Mouse (Mus musculus) right cerebral cortex, adult 2 months (tissue): ENCODE data around the gene Atp2a3.
A peak's percentile ranks its signal among the peaks of the same experiment; 100 is the strongest.

Experiments used
- DNase-seq, 2 experiments: peaks; one replicate each; pipeline ENCODE4 v3.0.0; 2021 to 2022; ENCODE audit warnings: low spot score in 2 of 2

The Atp2a3 gene

DNA sequence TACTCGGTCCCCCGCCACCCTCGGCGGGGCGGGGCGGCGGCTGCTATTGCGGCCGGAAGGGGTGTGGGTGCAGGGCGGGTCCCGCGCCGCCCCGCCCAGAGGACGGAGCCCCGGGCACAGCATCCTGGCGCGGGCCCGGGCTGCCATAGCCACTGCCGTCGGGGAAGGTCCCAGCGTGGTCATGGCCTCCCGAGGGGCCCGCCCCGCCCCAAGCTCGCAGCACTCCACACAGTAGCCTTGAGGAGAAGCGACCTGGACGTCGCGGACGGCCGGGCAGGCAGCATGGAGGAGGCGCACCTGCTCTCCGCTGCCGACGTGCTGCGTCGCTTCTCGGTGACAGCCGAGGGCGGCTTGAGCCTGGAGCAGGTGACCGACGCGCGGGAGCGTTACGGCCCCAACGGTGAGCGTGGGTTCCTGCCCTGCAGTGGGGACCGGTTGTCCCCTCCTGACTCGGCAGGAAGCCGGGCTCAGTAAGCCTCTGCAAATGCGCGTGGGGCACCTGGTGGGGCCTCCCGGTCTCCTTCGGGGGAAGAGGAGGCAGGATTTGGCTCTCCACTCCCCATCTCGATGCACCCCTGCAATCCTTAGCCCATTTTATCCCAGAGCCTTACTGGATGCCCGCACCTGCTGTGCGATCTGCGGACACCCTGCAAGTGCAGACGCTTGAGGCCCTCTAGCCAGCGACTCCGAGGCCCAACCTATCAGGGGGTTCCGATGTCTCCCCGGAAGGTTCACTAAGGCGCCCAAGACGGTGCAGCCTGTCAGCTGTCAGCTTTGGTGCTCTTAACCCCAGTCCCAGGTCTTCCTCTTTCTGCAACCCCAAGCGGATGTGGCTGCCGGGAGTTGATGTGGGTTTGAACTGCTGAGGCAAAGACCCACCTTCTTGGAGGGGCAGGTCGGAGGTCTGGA is at the start of gene Atp2a3:
Gene Atp2a3, plus strand, starts transcription at position 98 of the 909 bp plus-strand sequence.
- DNase-seq = no peak

DNA sequence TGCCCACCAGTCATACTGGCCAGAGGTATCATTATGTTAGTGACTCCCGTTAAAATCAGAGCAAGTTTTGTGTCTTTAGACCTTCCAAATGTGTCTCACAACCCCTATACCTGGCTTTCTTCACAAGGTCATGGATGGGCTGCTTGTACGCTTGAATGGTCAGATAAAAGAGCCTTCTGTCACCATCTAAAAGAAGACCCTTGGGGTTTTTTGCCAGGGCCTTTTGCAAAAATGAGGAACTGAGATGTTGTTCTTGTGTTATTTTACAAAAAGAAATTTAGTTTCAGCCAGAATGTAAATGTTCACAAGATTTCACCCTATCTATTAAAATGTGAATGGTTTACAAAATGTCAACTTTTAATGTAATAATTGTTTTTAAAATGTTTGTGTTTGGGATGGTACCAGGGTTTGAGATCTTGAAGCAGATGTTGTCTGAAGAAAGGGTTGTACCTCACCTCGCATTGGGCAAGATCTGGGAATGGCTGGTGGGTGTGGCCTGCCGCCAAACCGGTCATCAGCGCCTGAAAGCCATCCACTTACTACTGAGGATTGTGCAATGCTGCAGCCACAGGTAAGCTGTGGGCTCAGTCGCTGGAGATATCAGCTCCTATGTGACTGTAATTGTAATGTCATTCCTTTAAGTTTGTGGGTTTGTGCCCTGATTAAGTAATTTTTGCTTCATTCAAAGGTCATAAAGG is 43.5 kb upstream of the Atp2a3 start:
- DNase-seq = no peak

DNA sequence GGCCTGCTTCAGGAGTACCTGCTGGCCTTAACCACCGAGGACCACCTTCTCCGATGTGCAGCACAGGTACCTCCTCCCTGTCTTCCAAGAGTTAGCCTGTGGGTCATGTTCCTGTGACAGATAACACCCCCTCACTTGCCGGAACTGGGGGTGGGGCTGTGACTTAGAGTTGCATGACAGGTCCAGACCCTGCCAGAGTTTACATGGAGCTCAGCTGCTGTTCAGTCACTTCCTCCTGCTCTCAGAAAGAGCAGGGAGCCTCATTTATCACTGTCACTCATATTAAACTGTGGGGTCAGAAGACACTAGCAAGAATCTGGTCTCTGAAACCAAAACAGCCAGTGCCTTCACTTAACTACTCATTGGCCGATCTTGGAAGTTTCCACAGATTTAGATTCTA is 37.9 kb upstream of the Atp2a3 start:
- no peak for DNase-seq

DNA sequence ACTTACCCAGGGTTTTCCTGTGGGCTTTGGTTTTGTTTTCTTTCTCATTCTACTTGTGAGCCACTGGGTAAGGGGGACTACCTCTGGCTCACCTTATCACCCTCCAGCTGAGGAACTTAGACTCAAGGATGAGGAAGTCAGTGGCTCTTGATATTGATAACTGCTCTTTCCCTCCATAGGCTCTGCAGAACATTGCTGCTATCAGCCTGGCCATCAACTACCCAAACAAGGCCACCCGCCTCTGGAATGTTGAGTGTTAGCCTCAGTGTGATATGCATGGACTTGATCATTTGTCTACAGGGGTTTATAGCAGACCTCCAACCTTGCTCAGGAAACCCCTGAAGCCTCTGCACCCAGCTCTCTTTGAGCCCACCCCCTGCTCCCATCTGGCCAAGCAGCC is 36.5 kb upstream of the Atp2a3 start:
- no peak for DNase-seq

DNA sequence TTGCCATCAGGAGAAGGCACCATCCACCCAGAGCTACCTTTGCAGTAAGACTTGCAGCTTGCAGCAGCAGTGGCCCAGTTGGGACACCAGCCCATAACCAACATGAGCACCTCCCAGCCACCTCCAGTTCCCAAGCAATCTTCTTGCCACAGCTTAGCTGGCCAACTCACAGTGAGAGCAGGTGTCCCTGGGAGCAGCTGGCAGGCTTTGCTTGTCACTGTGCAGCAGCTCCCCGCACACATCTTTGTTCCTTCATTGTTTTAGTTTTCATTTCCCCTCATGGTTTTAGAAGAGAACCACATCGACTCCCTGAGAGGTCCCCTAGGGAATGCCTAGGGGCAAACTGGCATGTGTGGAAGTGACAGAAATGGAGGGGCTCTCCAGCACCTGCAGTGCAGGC is 35.9 kb upstream of the Atp2a3 start:
- DNase-seq = no peak

DNA sequence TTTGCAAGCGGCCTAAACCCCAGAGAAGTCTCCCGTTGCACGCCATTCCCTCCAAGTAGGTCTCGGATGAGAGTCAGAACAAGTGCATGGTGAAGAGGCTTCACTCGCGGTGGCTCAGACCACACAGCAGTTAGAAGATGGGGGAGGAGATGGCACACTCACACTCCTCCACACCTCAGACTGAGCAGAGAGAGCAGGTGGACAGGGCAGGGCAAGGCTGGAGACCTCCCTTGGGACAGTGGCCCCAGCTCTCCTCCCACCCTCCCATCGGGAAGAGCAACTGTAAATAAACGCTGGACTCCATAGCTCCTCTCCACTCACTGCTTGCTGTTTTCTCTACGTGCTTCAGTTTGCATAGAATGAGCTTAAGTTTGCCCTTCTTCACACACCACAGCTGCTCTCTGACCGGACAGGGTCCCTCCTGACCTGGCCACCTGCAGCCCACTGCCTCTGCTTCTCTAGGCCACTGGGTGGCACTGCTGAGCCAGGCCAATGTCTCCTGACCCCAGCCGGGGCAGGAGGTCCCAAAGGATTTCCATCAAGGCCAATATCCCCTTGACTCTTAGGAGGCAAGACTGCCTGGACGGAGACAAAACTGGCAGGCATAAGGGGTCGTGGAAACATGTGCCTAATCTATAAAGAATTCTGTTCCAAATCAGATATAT is 34.6 kb upstream of the Atp2a3 start:
- DNase-seq = peak; percentile 37 to 56

DNA sequence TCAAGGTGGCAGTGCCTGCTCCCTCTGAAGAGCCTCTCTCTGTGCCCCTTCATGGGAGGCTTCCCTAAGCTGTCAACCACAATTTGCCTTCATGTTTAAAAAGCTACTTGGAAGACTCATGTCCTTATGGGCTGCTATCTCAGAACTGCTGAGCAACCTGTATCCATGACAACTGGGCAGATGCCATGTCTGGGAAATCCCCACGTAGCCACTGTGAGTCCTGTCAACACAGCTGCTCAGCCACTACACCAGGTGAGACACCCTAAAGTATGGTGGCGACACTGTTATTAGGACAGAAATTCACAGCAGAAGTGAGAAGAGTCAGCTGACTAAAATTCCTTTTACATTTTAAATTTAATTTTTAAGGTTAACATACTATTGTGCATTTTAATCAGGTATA is 32.5 kb upstream of the Atp2a3 start:
- DNase-seq = peak in 1 of 2 experiments; percentile 47

DNA sequence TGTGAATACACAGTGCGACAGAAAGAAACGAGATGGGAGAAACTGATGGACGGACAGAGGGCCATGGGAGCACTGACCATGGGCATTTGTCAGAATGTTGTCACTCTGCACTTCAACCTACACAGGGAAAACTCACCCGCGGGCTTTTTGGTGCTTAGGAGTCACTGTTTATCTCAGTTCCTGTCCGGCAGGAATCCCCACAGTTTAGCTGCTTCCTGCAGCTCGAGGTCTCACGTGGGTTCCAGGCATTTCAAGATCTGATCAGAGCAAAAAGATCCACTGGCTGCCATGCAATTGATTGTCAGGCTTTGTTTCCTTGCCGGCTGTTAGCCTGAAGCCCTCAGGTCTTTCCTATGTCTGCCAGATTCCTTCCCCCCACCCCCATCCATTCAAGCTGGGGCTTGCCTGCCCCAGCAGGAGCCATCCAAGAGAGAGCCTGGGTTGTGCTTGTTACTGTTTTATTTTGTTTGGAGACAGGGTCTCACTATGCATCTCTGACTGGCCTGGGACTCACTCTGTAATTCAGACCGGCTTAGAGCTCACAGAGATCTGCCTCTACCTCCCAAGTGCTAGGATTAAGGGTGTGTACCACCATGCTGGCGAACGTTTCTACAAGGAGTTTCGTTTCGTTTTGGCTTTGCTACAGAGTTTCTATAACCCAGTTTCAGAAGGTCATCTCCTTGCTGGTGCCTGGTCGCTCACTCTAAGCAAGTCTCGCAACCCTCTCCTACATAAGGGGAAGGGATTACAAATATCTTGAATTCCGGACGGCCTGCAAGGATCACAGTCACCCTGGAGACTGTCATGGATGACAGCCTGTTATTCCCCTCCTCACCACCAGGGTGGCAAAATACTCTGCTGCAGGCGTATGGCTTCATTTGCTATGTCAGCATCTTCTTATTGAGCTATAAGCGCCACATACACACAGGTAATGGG is 20.5 kb upstream of the Atp2a3 start:
- DNase-seq = peak in 1 of 2 experiments; percentile 31

DNA sequence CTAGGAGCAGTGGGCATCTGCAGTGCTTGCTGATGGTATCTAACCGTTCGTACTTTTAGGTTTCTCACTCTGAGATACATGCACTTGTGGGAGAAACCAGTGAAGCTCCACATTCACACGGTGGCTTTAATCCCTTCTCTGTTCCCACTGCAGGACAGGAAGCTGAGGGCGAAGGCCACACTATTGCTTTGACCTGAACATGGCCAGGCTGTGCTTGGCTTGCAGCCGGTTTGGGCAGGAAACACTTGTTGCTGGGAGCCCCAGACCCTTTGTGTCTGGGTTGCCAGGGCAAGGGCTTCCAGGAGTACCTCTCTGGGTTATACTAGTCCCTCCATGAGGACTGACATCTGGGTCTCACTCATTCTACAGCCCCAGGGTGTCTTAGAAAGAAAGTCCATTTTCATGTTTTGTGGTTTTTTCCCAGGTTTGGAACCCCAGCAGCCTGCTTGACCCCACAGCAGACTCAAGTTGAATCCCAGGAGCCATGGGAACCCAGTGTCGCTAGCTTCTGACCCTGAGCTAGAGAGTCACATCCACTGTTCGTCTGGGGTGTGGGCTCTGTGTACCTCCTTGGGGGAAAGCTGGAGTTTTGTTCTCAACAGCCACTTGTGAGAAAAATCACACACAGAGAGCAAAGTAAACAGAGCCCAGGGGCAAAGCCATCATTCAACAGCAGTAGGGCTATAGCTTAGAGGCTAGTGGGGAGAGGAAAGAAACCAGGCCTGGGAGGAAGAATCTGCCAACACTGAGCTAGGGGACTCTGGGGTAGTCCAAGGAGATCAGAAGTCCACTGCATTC is 15.8 kb upstream of the Atp2a3 start:
- no peak for DNase-seq

DNA sequence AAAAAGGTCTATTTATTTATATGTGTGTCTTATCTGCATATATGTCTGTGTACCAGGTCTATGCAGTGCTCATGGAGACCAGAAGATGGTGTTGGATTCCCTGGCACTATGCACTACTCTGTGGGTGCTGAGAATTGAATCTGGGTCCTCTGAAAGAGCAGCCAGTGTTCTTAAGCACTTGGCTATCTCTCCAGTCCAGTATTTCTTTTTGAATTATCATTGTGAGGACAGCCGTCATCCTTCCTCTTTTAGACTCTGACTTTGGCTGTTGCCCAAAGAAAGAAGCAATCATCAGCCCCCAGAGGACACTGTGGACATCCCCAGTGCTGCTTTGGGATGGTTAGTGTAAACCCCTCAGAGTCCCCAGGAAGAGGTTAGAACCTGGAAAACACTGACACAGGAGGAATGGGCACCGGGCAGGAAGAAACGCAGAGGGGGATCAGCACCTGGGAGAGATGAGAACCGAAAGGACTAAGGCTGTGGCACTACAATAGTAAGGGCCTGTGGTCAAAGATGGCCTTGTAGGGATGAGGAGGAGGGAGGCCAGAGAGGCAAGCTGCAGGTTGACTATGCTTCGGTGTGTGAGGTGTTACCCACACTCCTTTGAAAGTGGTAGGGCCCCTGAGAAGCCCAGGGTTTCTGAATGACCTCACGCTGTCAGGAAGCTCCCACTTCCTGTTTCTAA is 15.0 kb upstream of the Atp2a3 start:
- DNase-seq = no peak

DNA sequence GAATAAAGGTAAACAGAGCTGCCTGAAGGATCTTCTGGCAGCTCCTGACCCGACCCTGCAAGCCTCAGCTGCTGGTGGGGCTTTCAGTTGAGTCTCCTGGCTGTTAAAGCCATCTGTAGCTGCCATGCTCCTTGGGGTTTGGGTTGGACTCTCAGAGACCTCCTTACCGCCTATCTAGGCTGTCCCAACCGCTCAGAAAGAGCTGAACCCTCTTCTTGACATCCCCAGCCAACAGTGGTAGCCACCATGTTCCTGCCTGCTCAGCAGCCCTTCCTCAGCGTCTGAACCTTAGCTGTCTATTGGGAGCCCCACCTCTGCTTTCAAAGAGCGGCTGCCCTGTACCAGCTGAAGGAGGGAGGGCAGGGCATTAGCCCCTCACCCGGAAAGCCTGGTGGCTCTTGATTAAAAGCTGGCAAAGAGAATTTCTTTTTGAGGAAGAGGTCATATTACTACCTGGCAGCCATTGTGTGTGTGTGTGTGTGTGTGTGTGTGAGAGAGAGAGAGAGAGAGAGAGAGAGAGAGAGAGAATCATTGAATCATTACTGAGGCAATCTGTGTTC is 14.3 kb upstream of the Atp2a3 start:
- no peak for DNase-seq

DNA sequence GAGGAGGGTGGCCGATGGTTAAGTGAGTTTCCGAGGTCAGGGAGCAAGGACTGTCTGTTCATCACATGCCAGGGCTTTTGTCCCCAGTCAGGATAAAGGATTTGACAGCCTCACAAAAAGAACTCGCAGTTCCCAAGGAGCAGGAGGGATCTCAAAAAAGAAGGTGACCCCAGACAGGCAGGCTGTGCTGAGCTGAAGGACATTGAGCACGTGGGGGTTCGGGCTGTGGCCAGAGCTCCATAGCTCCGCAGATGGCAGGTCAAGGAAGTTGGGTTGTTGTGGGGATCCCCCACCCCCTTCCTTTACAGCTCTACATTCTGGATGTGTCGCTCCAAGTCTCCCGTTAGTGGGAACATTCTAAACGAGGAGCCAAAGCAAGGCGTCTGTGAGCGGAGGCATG is 13.1 kb upstream of the Atp2a3 start:
- no peak for DNase-seq

DNA sequence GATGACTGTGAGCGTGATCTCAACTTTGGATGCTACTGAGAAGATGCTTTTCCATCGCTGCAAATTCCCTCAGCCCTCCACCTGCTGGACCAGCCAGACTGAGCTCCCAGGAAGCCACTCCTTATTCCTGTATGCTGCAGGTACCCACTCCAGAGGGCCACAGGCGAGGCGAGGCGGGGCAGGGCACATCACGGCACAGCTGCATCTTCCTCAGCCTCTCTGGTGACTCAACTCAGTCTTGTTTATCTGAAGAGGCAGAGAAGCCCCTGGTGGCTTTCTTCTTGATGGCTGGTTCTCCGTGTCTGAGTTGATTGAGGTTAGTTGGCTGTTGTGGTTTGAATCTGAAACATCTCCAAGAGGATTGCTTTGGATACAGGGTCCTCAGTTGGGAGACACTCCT is 12.7 kb upstream of the Atp2a3 start:
- no peak for DNase-seq

DNA sequence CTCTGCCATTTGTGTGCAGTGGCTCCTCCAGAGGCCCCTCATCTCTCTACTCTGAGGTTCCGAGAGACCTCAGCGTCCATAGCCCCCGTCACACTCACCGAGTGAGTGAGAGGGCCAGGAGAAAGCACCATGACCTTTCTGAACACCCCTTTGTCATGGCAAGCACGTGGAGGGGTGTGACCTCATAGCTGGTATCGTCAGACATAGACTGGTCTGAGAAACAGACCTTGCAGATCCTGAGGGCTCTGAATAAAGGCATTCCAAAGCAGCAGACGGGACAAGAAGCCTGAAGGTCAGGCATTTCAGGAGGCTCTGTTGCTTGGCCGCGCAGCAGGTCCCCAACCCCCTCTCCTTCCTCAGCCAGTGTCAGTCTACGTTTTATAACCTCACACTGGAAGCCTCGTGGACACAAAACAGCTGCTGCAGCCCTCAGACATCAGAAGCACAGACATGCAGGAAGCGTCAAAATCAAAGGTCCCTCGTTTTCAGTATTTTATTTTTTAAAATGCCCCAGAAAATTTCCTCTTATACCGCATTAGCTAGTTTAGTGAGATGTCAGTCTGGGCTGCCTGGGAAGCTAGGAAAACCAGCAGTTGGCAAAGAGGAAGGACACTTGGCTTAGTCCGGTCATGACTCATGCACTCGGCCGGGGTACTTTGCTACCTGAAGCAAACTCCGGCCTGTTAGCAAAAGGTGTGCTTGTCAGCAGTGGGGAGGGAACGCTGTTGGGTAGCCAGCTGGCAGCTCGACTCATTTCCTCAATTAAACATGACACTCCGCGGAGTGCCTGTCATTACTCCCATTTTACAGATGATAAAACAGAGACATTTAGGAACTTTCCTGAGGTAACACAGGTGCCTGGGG is 9.6 kb upstream of the Atp2a3 start:
- no peak for DNase-seq

DNA sequence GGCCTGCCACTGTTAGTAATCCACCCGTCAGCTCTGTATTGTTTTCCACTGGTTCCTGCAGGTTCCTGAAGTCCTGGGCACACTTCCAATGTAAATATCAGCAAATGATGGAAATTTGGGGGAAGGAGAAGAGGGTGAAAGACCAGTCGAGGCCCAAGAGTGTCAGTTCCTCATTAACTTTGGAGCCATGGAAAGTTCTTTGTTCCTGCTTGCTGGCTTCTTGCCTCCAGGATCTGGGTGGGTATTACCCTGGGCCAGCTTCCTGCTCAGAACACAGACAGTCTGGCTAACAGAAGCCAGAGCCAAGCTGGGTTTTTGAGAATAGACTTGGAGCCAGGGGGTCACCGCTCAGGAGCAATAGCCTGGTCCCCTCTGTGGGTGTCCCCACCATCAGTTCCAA is 8.7 kb upstream of the Atp2a3 start:
- DNase-seq = no peak

DNA sequence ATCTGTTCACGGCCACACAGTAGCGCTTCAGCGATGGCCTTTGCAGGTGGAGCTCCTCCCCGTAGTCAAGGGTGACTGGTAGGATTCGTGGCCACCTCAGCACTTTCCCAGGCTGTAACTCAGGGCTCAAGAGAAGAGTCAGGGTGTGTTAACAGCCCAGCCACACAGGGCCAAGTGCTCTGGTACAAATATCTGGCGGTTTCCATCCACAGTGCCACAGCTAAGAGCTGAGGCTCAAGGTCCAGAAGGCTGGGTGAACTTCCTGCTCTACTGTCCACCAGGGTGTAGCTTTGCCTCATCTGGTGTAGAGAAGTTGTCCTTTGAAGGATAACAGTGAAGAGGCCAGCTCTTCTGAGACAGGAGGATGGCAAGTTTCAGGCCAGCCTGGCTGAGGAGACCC is 8.3 kb upstream of the Atp2a3 start:
- DNase-seq = no peak

DNA sequence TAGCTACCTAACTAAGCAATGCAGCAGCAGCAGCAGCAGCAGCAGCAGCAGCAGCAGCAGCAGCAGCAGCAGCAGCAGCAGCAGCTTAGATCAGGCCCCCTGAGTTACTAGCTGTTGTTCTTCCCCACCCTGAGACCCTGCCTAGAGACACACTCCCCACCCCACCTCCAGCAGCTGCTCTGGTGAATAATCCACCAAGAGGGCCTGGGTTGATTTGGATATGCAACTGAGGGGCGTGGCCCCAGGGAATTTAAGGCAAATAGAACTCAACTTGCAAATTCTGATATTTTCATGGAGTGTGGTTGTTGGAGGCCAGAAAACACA is 7.9 kb upstream of the Atp2a3 start:
- DNase-seq = no peak

DNA sequence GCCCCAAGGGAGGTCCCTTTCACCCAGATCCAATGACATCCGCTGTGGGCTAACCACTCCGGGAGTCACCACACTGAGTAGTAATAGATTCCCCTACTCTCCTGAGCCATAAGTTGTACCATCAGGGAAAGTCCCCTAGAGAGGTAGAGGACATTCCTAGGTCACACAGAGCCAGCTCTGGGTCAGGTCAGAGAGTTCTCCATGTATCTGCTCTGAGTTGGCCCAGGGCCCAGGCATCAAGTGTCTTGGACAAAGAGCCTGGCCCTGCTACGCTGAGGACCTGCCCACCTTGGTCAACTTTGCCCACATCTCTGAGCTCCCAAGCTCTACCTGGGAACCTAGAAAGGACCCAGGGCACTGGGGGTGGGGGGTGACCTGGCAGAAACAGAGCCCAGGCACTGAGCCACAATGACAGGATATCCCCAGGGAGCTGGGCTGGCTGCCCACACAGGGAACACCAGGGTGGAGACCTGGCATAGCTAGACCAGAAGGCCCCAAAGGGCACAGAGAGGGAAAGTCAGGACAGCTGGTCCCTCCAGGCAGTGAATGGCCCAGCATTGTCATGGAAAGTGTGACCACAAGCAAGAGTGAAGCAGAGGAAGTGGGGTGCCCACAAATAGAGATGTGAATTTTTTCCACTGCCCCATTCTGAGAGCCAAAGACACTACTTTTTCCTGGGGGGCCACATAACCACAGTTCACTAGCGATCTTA is 7.4 kb upstream of the Atp2a3 start:
- DNase-seq = no peak
